Mouse (Mus musculus): Measurements from ENCODE around the gene Btbd2.
"Not testable (repeated sequence)": the region's sequence is repeated elsewhere in the genome, so short reads cannot be mapped to it uniquely, and the experiment has no call there.

Btbd2 gene

GRCm38 (mm10) chr10:80606306-80606705, 50.6 kb downstream of the Btbd2 start:
- DNase-seq (ENCODE audit: low spot score): no peak

- DNase-seq (ENCODE audit: low spot score): not testable (repeated sequence)
Observed at GRCm38 (mm10) chr10:80605721-80606120, 51.1 kb downstream of the Btbd2 start, which contains the start of gene Gm49322. Gene Gm49322 (plus strand): TSS chr10:80606021.

GRCm38 (mm10) chr10:80604988-80605387, 51.9 kb downstream of the Btbd2 start:
- no peak for DNase-seq (ENCODE audit: low spot score)

- no peak for DNase-seq (ENCODE audit: low spot score)
Observed at GRCm38 (mm10) chr10:80604001-80604509, 52.8 kb downstream of the Btbd2 start.

GRCm38 (mm10) chr10:80603364-80603763, 53.5 kb downstream of the Btbd2 start:
- no peak for DNase-seq (ENCODE audit: low spot score)

GRCm38 (mm10) chr10:80602698-80603325, 54.1 kb downstream of the Btbd2 start, which contains the start of the genes Scamp4 and Adat3:
Gene Scamp4 (plus strand): TSS chr10:80602872.
Gene Adat3 (plus strand): TSS chr10:80602880.
- DNase-seq (ENCODE audit: low spot score): peak; percentile 96

GRCm38 (mm10) chr10:80596318-80596717, 60.6 kb downstream of the Btbd2 start:
- no peak for DNase-seq (ENCODE audit: low spot score)

Data from layer of hippocampus, adult 9-10 months (tissue).